Mouse (Mus musculus) forelimb bud, embryonic 11.5 days (tissue): ENCODE results near the gene Prkca.

Experiments used
- DNase-seq: peaks from one replicate; pipeline ENCODE4 v3.0.0-alpha.2; 2012; ENCODE audit warnings: low read depth, low spot score

Gene Prkca

DNA sequence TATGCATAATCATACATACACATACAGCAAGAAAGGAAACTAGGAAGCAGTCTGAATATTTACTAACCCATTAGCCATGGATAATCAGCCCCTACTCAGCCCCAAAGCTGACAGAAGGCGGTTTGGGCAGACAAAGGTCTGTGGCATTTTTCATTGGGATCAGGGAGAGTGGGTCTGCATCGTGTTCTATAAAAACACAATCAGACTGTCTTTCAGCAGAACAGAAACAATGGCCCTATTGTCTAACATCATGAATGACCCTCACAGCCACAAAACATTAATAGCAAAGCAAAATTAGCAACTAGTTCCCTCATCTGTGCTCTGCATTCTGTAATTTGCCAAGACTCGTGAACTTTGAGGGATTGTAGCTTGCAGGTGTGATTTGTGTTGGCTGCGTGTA lies 181.6 kb downstream of the Prkca start:
- DNase-seq, result no peak

- DNase-seq, result no peak
These were observed 183.7 kb downstream of the Prkca start for GRCm38 (mm10) chr11:108160056-108160455.

GRCm38 (mm10) chr11:108158046-108158445 lies 185.7 kb downstream of the Prkca start:
- DNase-seq, result no peak

DNA sequence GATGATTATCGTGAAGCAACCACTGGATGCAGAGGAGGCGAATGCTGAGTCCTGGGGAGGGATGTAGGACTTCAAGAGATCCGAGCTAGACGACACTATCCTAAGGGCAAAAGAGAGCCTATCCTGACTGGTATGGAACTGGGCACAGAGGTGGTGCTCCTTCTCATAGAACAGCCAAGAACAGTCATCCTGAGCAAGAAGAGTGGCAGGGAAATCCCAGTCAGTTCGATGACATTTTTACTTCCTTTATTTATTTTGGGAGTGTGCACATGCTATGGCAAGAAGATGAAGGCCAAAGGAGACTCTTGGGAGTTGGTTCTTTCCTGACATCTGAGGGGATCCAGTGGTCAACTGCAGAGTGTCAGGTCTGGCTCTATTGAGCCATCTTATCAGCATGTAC lies 186.7 kb downstream of the Prkca start:
- no peak for DNase-seq

DNA sequence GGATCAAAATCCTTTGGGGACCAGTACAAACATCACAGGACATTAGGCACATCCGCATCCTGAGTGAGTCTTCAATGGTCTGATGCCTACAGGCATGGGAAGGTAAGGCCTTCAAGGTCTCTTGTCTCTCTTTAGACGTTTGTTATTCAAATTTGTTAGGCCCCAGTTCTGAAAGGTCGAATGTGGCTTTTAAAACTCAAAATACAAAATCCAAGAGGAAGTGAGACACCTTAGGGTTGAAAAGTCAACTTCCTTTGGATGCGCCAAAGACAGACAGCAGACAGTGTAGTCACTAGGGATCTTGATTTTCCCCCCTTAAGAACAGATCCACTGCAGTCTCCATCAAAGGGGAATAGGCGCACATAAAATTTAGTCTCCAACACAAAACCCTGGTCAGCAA lies 187.6 kb downstream of the Prkca start:
- DNase-seq, result no peak

DNA sequence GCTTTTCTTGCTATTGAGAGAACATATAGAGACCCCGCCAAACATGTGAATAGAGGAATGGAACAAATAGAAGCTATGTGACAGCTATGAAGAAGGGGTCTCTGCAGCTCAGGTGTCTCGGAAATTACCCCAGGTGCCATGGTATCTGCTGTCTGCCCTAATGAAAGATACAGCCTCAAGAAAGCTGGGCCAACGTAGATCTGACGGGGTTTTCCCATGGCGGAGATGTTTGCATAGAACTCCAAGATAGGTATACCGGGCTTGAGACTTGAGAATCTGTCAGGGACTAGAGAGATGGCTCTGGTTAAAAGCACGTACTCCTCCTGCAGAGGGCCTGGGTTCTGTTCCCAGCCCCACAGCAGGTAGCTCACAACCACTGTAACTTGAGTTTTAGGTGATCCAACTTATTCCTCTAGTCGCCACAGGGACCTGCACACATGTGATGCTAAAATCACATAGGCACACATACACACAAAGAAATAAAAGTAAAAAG lies 188.6 kb downstream of the Prkca start:
- no peak for DNase-seq

GRCm38 (mm10) chr11:108153997-108154841 lies 189.5 kb downstream of the Prkca start:
- DNase-seq, result no peak

- no peak for DNase-seq
These were observed 191.1 kb downstream of the Prkca start for GRCm38 (mm10) chr11:108152591-108152990.

DNA sequence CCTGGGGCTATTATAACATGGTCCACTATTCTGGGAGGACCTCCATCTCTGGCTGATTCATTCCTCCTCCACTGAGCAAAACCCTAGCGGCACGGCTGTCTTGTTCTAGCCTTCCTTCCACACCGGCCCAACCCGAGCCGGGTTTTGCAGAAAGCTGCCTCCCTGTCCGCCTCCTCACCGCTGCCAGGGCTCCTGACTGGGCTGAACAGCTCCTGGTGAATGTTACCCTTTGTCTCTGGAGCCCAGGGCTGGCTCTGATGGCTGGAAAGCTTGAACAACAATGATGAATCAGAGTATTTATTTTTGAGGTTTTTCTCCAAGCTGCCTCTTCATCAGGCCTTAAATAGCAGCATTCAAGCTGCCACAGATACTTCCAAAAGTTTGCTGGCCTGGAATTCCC lies 193.3 kb downstream of the Prkca start:
- no peak for DNase-seq

- DNase-seq, result no peak
These were observed 194.5 kb downstream of the Prkca start for GRCm38 (mm10) chr11:108149187-108149586.

- DNase-seq, result no peak
These were observed 195.2 kb downstream of the Prkca start for GRCm38 (mm10) chr11:108148491-108148890.

DNA sequence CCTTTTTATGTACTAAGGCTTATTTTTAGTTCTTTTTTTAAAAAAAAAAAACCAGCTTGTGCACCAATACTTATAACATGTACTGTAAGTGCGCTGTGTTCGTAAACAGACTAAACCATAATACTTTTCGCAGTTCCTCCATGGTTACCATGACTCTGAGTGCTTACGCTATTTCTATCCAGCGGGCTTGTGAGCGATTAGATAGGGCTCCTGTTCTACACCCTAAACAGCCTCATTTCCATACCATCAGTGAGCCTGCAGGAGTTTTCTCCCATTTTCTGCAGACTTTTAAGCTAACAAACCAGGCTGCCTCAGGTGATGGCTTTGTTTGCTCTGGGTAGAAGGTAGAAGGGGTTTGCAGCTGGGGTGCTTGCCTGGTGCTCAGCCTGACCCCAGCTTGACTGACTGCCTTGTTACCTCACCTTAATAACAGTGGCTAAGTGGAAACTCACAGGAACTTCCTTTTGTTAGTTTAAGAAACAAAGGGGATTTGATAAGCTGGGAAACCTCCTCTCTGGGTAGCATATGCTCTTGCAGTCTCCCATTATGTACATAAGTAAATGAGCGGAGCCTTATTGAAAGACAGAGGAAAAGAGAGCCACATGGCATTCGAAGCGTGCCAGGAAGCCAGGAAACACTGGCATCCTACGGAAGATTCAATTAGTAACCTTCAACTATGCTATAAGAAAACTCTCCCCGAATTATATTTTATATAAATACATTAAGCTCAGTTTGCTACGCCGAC lies 197.8 kb downstream of the Prkca start:
- DNase-seq, result no peak

GRCm38 (mm10) chr11:108145128-108145527 lies 198.6 kb downstream of the Prkca start:
- no peak for DNase-seq

DNA sequence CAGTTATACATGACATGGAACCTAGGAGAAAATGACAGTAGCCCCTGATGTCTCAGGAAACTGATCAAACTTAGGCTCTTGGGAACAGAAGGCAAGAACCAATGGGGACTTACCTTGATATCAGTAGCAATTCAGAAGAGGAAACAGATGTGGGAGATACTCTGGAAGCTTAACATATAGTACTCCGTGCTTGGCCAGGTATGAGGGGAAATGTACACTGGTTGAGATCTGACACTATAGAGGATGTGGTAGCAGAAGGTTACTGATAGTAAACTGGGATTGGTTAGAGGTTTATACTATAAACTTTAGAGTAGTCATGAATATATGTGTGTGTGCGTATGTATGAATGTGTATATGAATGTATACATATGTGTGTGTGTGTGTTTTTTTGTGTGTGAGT lies 200.0 kb downstream of the Prkca start:
- no peak for DNase-seq

- no peak for DNase-seq
These were observed 203.7 kb downstream of the Prkca start for GRCm38 (mm10) chr11:108140028-108140427.

- no peak for DNase-seq
These were observed 207.4 kb downstream of the Prkca start for GRCm38 (mm10) chr11:108136341-108136740.

DNA sequence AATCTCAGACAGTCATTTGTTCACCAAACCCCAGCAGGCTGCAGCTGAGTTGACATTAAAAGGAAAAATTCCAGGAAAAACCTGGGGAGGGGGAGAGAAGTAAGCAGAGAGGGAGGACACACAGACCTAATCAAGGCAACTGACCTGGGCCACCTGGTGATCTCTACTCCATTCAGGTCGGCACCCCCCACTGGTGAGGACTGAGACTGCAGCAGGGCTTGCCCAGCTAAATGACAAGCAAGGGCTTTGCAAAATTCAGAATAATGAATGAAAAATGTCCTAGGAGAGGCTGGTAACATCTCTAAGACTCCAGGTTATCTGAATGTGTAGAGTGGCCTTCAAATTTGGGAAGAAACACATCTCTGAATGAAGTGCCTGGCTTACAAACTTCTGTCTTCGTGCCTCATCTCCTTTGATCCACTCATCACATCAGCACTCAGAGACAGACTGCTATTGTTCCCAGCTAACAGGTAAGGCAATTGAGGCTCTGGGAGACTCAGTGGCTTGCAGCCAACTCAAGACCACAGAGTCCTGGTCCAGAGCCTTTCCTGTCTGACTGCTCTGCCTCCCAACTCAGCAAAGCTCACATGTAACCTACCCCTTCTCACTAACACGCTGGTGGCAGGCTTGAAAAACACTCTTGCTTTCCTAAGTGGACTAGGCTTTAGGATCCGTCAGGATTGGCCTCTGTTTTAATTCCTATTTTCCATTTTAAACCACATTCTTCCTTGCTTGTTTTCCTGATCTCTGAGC lies 208.1 kb downstream of the Prkca start:
- DNase-seq, result no peak

- peak; percentile 53 for DNase-seq
These were observed 215.1 kb downstream of the Prkca start for GRCm38 (mm10) chr11:108128593-108128992.

DNA sequence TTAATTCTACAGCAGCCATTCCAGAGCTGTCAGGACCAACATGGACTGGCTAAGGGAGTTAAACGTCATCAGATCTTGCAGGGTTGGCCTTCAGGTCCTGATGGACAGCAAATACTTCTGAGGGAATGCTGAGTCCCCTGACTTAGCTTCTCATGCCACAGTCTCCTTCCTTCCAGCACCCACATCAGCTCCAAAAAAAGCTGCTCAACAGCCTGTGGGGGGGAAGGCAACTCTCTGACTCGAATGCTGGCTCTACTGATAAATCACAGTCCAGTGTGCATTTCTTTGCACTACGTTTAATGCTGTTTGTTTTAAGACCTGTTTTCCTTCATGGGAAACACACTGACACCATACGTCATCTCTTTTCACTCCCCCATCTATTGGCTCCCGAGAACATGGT lies 215.8 kb downstream of the Prkca start:
- no peak for DNase-seq

GRCm38 (mm10) chr11:108122486-108122885 lies 221.2 kb downstream of the Prkca start:
- DNase-seq, result no peak

DNA sequence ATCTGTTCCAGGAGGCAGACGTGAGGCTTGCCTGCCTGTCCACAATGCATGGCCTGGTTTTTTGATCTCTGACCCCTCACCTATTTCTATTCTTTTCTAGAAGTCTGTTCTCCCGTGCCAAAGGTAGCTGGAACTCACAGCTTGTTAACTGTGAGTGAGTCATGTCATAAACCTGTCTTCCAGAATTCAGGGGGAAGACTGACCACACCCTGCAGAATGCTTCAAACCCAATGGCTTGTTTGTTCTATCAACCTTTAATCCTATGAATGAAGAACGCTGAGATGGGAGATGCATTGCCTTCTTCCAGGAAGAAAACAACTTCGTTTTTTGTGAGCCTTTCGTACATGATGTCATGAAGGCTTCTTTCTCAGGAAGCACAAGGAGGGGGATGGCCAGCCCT lies 223.0 kb downstream of the Prkca start:
- no peak for DNase-seq

- no peak for DNase-seq
These were observed 223.9 kb downstream of the Prkca start for GRCm38 (mm10) chr11:108119785-108120184.
